Mouse (Mus musculus) cortical plate, adult 2 months (tissue): ENCODE measurements at regions not wholly inside any gene's neighbourhood (a gene's known extent, or its start where the extent isn't known, plus 50 kb on each side); places are given as distances from the start of the nearest gene placed in this dataset.

ENCODE experiments used
- H3K27ac ChIP-seq: fragments of 200-500 bp; 2 replicates; pipeline ENCODE4 v1.5.1; 2012; ENCODE audit warnings: low read length, control low read depth, inconsistent platforms; ENCODE audit not compliant: insufficient read depth
- H3K4me1 ChIP-seq: fragments of 200-500 bp; 2 replicates; pipeline ENCODE4 v1.6.1; 2011; ENCODE audit warnings: low read length; ENCODE audit not compliant: control insufficient read depth, insufficient read depth
- H3K4me3 ChIP-seq: fragments of 200-500 bp; 2 replicates; pipeline ENCODE4 v1.5.1; 2011; ENCODE audit warnings: mild to moderate bottlenecking, low read length, control low read depth; ENCODE audit not compliant: insufficient read depth
- CTCF ChIP-seq: fragments of 200-500 bp; IDR thresholded peaks from 2 replicates; pipeline ENCODE4 v1.5.1; 2011; ENCODE audit warnings: mild to moderate bottlenecking, control low read depth, low read length; ENCODE audit not compliant: insufficient read depth; ENCODE audit errors: extremely low read depth
- POLR2A ChIP-seq: fragments of 200-500 bp; IDR thresholded peaks from 2 replicates; pipeline ENCODE4 v1.6.1; 2011; ENCODE audit warnings: mild to moderate bottlenecking, low read length, control low read depth; ENCODE audit not compliant: insufficient read depth; ENCODE audit errors: extremely low read depth

DNA sequence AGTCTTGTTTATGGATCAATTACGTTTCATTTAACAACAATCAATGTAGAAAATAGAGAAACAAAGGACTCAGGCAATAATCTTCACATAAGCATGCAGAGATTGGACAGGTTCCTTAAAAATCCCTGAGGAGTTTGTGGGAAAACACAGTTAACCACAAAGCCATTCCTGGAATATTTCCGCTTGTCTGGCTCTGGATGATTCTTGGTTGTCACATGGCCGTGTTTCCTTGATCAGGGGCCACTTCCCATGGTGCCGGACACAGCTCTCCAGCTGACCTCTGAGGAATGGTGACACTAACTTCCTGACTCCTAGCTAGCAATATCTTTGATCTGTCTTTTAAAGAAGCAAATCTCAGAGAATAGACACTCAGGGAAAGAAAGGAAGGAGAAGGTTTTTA lies 344.8 kb upstream of the Marcks start:
- Histone ChIP-seq H3K4me3 (no peak overlapping the region), H3K4me1 (no peaks in the 10 kb centered on the region), H3K27ac (no peak overlapping the region)
- TF ChIP-seq CTCF (no peak), POLR2A (no peak)

- TF ChIP-seq POLR2A = no peak
- TF ChIP-seq CTCF = no peak
- no peak overlapping the region for H3K27ac ChIP-seq
- H3K4me1 ChIP-seq = no peaks in the 10 kb centered on the region
- no peak overlapping the region for H3K4me3 ChIP-seq
These were observed 343.2 kb upstream of the Marcks start for GRCm38 (mm10) chr10:37481879-37482278.

- TF ChIP-seq CTCF = no peak
- no peak for TF ChIP-seq POLR2A
These were observed 341.6 kb upstream of the Marcks start for GRCm38 (mm10) chr10:37480331-37480730.

GRCm38 (mm10) chr10:37478108-37478507 lies 339.4 kb upstream of the Marcks start:
- no peak overlapping the region for H3K27ac ChIP-seq
- TF ChIP-seq CTCF (no peak), POLR2A (no peak)
- no peak overlapping the region for H3K4me3 ChIP-seq
- no peaks in the 10 kb centered on the region for H3K4me1 ChIP-seq

More at GRCm38 (mm10) chr10:37480331-37480730, 341.6 kb upstream of the Marcks start:
- H3K27ac ChIP-seq = no peak overlapping the region
- H3K4me1 ChIP-seq = no peaks in the 10 kb centered on the region
- no peak overlapping the region for H3K4me3 ChIP-seq

GRCm38 (mm10) chr10:37473086-37473485 lies 334.4 kb upstream of the Marcks start:
- TF ChIP-seq CTCF (no peak), POLR2A (no peak)
- Histone ChIP-seq H3K27ac (no peak overlapping the region), H3K4me3 (no peak overlapping the region), H3K4me1 (no peaks in the 10 kb centered on the region)

GRCm38 (mm10) chr10:37457384-37457783 lies 318.7 kb upstream of the Marcks start:
- H3K27ac ChIP-seq = no peak overlapping the region
- H3K4me3 ChIP-seq = no peak overlapping the region
- TF ChIP-seq CTCF (no peak), POLR2A (no peak)
- H3K4me1 ChIP-seq = no peaks in the 10 kb centered on the region; the same call in 1 of the 2 replicates

- H3K4me3 ChIP-seq = no peak overlapping the region
- no peaks in the 10 kb centered on the region for H3K4me1 ChIP-seq
- no peak overlapping the region for H3K27ac ChIP-seq
- TF ChIP-seq POLR2A = no peak
- no peak for TF ChIP-seq CTCF
These were observed 311.2 kb upstream of the Marcks start for GRCm38 (mm10) chr10:37449894-37450293.

DNA sequence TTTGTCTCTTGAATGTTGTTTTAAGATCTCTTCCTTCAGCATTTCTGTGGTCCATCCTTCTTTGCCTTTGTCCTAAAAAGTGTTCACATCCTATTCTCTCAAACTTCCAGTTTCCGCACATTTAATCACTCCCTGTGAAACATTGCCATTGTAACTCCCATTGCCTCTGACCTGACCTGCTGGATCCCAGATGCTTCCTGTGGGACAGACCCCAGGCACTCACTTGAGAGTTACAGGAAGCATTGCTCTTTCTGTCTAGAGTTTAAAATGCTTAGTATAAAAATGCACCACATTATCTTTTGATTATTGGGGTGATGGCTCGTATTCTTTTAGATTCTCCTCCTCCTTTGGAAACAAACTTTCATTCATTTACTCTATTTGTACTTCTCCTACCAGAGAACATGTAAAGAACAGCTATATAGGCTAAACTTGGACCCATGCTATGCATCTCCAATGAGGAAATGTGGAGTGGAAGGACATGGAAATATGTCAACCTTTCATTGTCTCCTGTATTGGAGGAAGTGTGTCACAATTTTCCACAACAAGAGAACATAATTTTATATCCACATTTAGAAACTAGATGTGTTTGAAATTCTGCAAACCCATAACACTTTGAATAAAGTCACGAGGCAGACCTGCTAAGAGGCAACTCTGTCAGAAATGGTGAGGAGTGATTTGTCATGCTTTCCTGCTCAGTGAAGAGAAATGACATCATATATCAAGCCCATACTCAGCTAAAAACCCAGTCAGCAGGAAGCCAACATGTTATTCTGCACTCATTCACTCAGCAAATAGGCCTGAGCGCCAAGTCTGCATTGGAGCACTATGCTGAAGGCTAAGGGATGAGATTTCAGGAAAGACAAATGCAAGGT lies 308.8 kb upstream of the Marcks start:
- Histone ChIP-seq H3K27ac (no peak overlapping the region), H3K4me3 (no peak overlapping the region), H3K4me1 (no peaks in the 10 kb centered on the region)
- TF ChIP-seq CTCF (no peak), POLR2A (no peak)

- Histone ChIP-seq H3K4me3 (no peak overlapping the region), H3K4me1 (no peaks in the 10 kb centered on the region), H3K27ac (no peak overlapping the region)
- TF ChIP-seq POLR2A (no peak), CTCF (no peak)
These were observed 301.3 kb upstream of the Marcks start for GRCm38 (mm10) chr10:37439863-37440613.
